Mouse (Mus musculus): Measurements from ENCODE around the gene H13. TPM values are rescaled to one million over a fixed set of nuclear protein-coding genes. Genes with fewer than 3 reads are reported as not detected.

Gene H13
- total and polyA plus RNA-seq, 2 experiments from 2014 or later, result 166 to 177 TPM

GRCm38 (mm10) chr2:152739031-152739841, 70.0 kb downstream of the H13 start:
- Histone ChIP-seq H3K4me1 (ENCODE audit: insufficient read depth) (peaks cover 18% of the 10 kb centered on the region), H3K9me3 (ENCODE audit: low read length) (no peaks in the 10 kb centered on the region), H3K27me3 (ENCODE audit: insufficient read depth, low read length) (0 out of 2 replicates have a peak, but pooled peaks cover 9% of the 10 kb centered on the region), H3K4me2 (ENCODE audit: low read depth) (peak overlapping the region; percentile 76), H3K9ac (peak overlapping the region; percentile 22), H3K4me3 (ENCODE audit: low read depth, low read length) (peak overlapping the region; percentile 33), H3K36me3 (ENCODE audit: insufficient read depth) (no peaks in the 10 kb centered on the region), H3K27ac (ENCODE audit: low read depth, low read length) (no peak overlapping the region)
- DNase-seq, result no peak
- TF ChIP-seq CTCF (IDR thresholded peaks at IDR 0.05; ENCODE audit: low read depth), result no peak
- 2% methylated on average over 31 of the region's 36 CpGs for WGBS
- 0 out of 2 replicates have a peak, but pooled peaks have one; percentile 5 for ATAC-seq

GRCm38 (mm10) chr2:152739842-152740260, 70.6 kb downstream of the H13 start:
- Histone ChIP-seq H3K36me3 (ENCODE audit: insufficient read depth) (no peaks in the 10 kb centered on the region), H3K4me3 (ENCODE audit: low read depth, low read length) (no peak overlapping the region), H3K9ac (no peak overlapping the region), H3K9me3 (ENCODE audit: low read length) (no peaks in the 10 kb centered on the region), H3K4me2 (ENCODE audit: low read depth) (peak overlapping the region; percentile 76; the same call in 1 of the 2 replicates), H3K4me1 (ENCODE audit: insufficient read depth) (peaks cover 18% of the 10 kb centered on the region), H3K27me3 (ENCODE audit: insufficient read depth, low read length) (0 out of 2 replicates have a peak, but pooled peaks cover 9% of the 10 kb centered on the region), H3K27ac (ENCODE audit: low read depth, low read length) (no peak overlapping the region)
- DNase-seq (no peak), ATAC-seq (no peak)
- TF ChIP-seq CTCF (IDR thresholded peaks at IDR 0.05; ENCODE audit: low read depth), result no peak
- 45% methylated on average over 3 of the region's 3 CpGs for WGBS

- 0 out of 2 replicates have a peak, but pooled peaks cover 9% of the 10 kb centered on the region for H3K27me3 ChIP-seq (ENCODE audit: insufficient read depth, low read length)
- no peaks in the 10 kb centered on the region for H3K36me3 ChIP-seq (ENCODE audit: insufficient read depth)
- H3K9ac ChIP-seq, result no peak overlapping the region
- peaks cover 18% of the 10 kb centered on the region for H3K4me1 ChIP-seq (ENCODE audit: insufficient read depth)
- H3K4me3 ChIP-seq (ENCODE audit: low read depth, low read length), result no peak overlapping the region
- no peak overlapping the region for H3K27ac ChIP-seq (ENCODE audit: low read depth, low read length)
- no peak for ATAC-seq
- H3K9me3 ChIP-seq (ENCODE audit: low read length), result no peaks in the 10 kb centered on the region
- no peak for DNase-seq
- H3K4me2 ChIP-seq (ENCODE audit: low read depth), result no peak overlapping the region
- WGBS, result 89% methylated on average over 5 of the region's 5 CpGs
- no peak for TF ChIP-seq CTCF (IDR thresholded peaks at IDR 0.05; ENCODE audit: low read depth)
These were observed 71.2 kb downstream of the H13 start for GRCm38 (mm10) chr2:152740490-152740889.

GRCm38 (mm10) chr2:152741153-152742041, 72.1 kb downstream of the H13 start:
- Histone ChIP-seq H3K9ac (no peak overlapping the region), H3K4me1 (ENCODE audit: insufficient read depth) (peaks cover 11% of the 10 kb centered on the region; the same call in 1 of the 2 replicates), H3K9me3 (ENCODE audit: low read length) (no peaks in the 10 kb centered on the region), H3K4me3 (ENCODE audit: low read depth, low read length) (no peak overlapping the region), H3K4me2 (ENCODE audit: low read depth) (no peak overlapping the region), H3K36me3 (ENCODE audit: insufficient read depth) (no peaks in the 10 kb centered on the region), H3K27ac (ENCODE audit: low read depth, low read length) (no peak overlapping the region), H3K27me3 (ENCODE audit: insufficient read depth, low read length) (0 out of 2 replicates have a peak, but pooled peaks cover 9% of the 10 kb centered on the region)
- DNase-seq (no peak), ATAC-seq (0 out of 2 replicates have a peak, but pooled peaks have one; percentile 21)
- TF ChIP-seq CTCF (IDR thresholded peaks at IDR 0.05; ENCODE audit: low read depth), result no peak
- WGBS, result 50% methylated on average over 14 of the region's 14 CpGs

- DNase-seq (peak; percentile 61), ATAC-seq (peak; percentile 67)
- no peak overlapping the region for H3K9ac ChIP-seq
- H3K36me3 ChIP-seq (ENCODE audit: insufficient read depth), result no peaks in the 10 kb centered on the region
- no peak overlapping the region for H3K4me2 ChIP-seq (ENCODE audit: low read depth)
- no peak overlapping the region for H3K4me3 ChIP-seq (ENCODE audit: low read depth, low read length)
- no peaks in the 10 kb centered on the region for H3K9me3 ChIP-seq (ENCODE audit: low read length)
- no peak overlapping the region for H3K27ac ChIP-seq (ENCODE audit: low read depth, low read length)
- 23% methylated on average over 10 of the region's 10 CpGs for WGBS
- 0 out of 2 replicates have a peak, but pooled peaks cover 8% of the 10 kb centered on the region for H3K27me3 ChIP-seq (ENCODE audit: insufficient read depth, low read length)
- peak; percentile 60 for TF ChIP-seq CTCF (IDR thresholded peaks at IDR 0.05; ENCODE audit: low read depth)
- peaks cover 5% of the 10 kb centered on the region; the same call in 1 of the 2 replicates for H3K4me1 ChIP-seq (ENCODE audit: insufficient read depth)
These were observed 73.2 kb downstream of the H13 start for GRCm38 (mm10) chr2:152742435-152742834.

- ATAC-seq, result peak; percentile 42
These were observed 84.9 kb downstream of the H13 start, which contains the start of gene Cox4i2 for GRCm38 (mm10) chr2:152753944-152754711. Gene Cox4i2, plus strand, starts transcription at chr2:152754173.

More at GRCm38 (mm10) chr2:152753944-152754711, 84.9 kb downstream of the H13 start, which contains the start of gene Cox4i2:
- 9% methylated on average over 30 of the region's 30 CpGs for WGBS
- H3K36me3 ChIP-seq (ENCODE audit: insufficient read depth), result no peaks in the 10 kb centered on the region
- DNase-seq, result no peak
- no peak for TF ChIP-seq CTCF (IDR thresholded peaks at IDR 0.05; ENCODE audit: low read depth)
- H3K9me3 ChIP-seq (ENCODE audit: low read length), result no peaks in the 10 kb centered on the region
- H3K4me3 ChIP-seq (ENCODE audit: low read depth, low read length), result 0 out of 2 replicates have a peak within 1 kb of the TSS, but pooled peaks have one; percentile 7
- no peaks in the 10 kb centered on the region for H3K27me3 ChIP-seq (ENCODE audit: insufficient read depth, low read length)
- no peaks in the 10 kb centered on the region for H3K4me1 ChIP-seq (ENCODE audit: insufficient read depth)
- peak within 1 kb of the TSS; percentile 14; the same call in 1 of the 2 replicates for H3K9ac ChIP-seq
- peak within 1 kb of the TSS; percentile 35 for H3K4me2 ChIP-seq (ENCODE audit: low read depth)
- no peak within 1 kb of the TSS for H3K27ac ChIP-seq (ENCODE audit: low read depth, low read length)
